Mouse (Mus musculus) kidney, postnatal 36 days (tissue): ENCODE data around the gene Slc12a9.

Experiments
- DNase-seq, 2 experiments: peaks; one replicate each; pipeline ENCODE4 v3.0.0; 2021 to 2022; ENCODE audit warnings: mixed read lengths in 2 of 2

Slc12a9 gene

DNA sequence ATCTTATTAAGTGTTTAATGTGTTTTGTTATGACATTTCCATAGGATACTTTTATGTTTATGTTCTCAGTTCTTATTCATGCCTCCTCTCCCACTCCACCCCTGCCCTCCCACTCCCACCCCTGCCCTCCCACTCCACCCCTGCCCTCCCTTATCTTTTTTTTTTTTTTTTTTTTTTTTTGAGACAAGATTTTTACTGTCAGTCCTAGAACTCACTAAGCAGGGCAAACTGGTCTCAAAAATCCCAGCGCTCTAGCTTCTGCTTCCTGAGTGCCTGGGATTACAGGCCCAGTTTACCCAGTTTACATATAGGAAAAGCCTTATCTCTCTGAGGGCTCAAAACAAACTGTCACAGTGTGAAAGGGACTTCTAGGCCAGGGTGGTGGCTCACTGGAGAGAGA, 13.0 kb upstream of the Slc12a9 start:
- no peak for DNase-seq

DNA sequence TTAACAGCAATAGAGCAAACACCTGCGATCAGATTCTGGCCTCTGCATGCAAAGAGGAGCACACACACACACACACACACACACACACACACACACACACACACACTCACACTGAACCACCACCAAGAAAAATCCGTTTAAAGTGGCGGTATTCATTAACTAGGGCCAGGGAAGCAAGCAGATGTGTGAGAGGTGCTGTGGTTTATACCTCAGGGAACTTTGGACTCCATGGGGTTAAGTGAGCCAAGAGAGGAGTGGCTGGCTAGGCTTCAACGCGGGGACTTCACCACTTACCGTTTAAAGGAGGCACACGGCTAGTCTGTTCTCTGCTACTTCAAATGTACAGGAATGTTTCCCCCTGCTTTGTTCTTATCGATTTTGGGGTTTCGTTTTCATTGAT, 12.4 kb upstream of the Slc12a9 start:
- DNase-seq: peak; percentile 77 to 90

DNA sequence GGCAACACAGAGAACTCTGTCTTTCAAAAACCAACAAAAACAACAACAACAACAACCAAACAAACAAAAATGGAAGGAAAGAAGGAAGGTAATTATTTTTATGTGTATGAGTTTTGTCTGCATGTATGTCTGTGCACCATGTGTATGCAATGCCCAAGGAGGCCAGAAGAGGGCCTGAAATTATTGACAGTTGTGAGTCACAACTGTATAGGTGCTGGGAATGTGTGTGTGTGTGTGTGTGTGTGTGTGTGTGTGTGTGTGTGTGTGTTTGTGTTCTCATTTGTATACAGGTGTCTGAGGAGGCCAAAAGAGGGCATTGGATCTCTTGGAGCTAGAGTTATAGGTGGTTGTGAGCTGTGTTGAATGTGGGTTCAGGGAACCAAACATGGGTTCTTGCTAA, 10.5 kb upstream of the Slc12a9 start:
- no peak for DNase-seq

DNA sequence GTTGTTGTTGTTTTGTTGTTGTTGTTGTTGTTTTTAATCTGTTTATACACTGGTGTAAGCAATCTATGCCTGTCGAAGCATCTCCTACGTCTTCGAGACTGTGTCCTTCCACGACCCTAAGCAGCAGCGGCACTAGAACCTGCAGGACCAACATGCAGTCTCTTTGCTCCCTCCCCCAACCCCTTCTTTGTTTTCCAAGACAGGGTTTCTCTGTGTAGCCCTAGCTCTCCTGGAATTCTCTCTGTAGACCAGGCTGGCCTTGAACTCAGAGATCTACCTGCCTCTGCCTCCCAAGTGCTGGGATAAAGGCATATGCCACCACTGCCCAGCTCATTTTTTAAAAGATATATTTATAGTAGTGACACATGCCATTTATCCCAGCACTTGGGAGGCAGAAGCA, 10.0 kb upstream of the Slc12a9 start:
- DNase-seq: no peak

DNA sequence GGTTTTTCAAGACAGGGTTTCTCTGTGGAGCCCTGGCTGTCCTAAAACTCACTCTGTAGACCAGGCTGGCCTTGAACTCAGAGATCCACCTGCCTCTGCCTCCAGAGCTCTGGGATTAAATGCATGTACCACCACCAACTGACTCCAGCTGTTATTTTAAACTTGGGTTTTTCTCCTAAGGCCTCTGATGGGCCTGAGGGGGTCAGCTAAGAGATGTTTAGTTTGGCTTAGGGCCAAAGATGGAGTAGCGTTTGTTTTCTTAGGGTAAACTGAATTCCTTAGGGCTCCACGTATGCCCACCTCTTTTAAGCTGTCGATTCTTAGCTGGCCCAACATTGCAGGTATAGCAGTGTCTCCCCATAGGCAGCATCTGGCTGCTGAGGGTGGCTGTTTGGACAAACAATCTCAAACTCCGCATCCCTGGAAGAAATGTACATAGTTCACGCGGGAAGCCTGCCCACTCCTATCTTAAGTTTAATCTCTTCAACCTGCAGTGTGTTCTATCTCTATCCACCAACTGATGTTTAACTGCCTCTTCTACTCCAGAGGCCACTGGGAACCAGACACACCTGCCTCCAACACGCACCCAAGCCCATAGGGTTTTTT, 9.1 kb upstream of the Slc12a9 start:
- DNase-seq: no peak

DNA sequence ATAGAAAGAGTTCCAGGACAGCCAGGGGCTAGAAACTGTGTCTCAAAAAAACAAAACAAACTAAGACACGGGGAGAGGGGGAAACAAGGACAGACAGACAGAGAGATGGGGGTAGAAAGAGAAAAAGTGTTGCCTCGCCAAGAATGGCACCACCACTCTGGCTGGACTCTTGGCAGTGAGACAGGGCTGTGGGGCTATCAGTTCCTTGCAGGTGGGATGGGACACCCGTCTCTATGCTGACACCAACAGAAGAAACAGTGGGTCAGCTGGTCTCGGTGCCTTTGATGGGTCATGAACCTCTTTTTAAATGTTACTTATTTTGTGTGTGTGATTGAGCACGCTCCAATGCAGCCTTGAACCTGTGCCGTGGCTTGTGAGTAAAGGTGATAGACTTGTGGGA, 6.8 kb upstream of the Slc12a9 start:
- DNase-seq: no peak

DNA sequence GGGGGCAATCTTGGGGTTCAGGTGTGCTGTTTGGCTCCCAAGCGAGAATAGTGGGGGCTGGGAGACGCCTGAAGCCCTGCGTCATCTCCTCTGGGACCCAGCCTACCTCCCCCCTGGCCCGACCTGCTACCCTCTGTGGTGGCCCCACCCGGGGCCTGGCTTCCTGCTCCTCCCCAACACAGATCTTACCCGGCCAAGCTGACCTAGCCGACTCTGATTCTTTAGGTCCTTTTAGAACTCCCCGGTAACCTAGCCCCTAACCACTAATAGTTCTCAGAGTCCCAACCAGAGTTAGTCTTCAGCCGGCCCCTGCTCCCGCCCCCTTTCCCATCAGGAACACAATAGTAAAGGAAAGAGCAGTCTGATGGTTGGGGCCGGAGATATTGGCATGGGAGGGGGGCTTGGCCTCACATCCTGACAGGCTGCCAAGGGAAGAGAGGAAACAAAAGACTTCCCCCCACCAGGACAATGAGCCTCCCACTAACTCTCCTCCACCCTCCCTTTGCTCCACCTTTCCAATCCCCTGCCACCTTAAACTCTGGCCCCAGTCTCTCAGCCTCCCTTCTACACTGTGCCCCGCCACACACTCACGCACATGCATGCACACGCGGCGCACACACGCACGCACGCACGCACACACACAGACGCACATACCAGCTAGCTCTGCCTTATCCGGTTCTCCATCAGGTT, 6.0 kb upstream of the Slc12a9 start:
- DNase-seq: peak; percentile 76 to 82

DNA sequence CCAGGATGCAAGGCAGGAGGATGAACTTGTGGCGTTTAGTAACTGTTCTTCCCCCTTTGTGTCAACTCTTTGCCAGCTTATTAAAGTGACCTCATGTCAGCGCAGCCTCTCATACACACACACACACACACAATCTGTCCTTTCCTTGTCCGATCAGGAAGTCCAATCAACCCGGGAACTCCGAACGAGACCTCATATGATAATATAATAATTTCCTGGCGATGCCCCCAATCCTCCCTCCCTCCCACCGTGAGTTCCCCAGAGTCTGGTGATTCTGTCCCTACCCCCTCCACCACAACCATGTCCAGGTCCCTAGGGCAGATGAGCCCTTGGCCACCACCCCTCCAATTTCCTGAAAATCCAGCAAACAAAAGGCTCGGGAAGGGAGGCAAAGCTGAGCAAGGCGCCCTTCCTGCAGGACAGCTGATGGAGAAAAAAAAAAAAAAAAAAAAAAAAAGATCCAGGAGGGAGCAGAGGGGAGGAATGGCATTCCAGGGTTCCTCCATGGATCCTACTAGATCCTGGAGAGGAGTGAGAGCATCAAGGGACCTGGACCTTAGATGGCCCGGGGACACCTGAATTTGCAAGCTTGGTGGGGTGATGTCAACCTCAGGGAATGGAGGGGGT, 5.4 kb upstream of the Slc12a9 start:
- peak; percentile 76 to 79 for DNase-seq

DNA sequence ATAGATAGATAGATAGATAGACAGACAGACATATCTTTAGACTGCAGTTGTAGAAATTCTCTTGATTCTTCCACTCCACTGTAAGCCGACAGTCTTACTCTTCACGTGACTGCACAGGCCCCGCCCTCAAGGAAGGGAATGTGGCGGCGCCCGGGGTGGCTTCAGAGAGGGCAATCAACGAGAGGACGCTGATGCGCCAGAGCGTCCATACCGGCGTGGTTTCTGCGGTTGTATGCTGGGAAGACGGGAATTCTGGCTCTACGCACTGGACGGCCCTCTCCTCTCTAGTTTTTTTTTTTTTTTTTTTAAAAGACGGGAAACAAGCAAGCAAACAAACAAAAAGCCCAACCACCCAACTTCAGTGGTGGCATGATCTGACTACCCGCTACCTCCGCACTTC, 4.9 kb upstream of the Slc12a9 start:
- peak; percentile 96 to 97 for DNase-seq

DNA sequence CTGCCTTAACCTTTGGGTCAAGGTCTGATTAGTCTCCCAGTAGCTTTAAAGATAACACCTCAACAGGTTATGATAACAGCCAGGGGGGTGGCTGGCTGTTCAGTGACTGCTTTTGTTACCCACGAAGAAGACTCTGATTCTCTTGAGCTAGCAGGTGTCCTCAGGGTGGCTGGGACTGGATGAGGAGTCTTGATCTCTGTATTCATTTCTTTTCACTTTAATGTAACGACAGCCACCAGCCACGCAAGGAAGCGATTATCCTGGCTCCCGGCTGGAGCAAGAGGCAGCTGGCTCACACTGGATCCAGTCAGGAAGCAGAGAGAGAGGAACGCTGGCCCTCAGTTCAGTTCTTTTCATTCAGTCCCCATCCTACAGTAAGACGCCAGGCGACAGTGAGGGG, 3.8 kb upstream of the Slc12a9 start:
- DNase-seq: peak in 1 of 2 experiments; percentile 31

DNA sequence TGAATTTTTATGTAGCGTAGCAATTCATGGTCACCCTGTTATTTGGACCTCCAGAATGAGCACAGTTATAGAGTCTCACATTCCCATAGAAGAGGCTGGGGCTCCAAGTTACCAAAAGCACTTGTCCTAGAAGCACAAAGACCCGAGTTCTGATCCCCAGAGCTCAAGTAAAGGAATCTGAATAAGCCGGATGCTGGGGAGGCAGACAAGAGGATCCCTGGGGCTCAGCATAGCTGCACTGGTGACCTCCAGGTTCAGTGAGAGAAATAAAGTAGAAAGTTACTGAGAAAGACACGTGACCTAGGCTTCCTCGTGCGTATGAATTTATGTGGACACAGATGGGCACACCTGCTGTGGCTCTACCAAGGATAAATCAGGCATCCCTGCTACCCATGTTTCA, 1.7 kb upstream of the Slc12a9 start:
- DNase-seq: no peak

DNA sequence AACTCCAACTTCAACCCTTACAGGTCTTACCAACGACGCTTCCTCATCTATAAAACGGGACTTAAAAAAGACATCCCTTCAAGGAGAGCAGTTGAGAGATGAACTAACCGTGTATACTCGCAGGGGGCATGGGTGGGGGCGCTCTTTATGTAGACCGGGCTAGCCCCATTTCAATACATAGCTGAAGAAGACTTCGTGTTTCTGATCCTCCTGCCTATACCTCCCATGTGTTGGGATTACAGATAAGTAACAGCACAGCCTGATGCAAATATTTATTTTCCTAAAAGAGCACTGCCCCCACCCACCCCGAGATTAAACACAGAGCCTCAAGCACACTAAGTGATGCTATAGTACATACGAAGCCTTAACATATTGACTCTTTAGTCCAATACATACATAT, 920 bp upstream of the Slc12a9 start:
- DNase-seq: no peak

DNA sequence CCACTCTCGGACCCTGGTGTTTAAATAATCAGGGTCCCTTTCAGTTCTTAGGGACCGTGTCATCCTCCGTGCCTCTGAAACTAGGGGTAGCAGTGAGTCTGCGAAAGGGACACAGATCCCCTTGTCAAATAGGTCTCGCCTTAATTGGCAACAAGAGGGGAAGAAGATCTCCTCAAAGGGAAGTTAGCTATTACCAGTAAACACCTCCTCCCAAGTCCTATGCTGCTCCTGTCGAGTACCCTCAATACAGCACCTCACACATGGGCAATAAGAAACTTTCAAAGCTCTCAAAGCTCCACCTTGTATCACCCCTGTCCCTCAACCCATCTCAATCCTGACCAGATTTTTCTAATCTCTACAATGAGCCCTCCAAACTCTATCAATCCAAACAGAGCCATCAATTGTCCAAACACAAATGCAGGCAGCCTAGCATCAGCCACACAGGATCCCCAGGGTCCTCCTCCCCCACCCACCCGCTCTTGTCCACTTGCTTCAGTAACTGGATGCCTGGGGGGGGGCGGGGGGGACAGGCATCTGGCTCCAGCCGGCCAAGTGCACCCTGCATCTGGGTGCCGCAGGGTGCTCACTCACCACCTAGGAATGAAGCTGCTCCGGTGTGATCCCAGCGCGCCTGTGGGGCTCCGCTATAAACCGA, 413 bp downstream of the Slc12a9 start:
- DNase-seq: no peak

DNA sequence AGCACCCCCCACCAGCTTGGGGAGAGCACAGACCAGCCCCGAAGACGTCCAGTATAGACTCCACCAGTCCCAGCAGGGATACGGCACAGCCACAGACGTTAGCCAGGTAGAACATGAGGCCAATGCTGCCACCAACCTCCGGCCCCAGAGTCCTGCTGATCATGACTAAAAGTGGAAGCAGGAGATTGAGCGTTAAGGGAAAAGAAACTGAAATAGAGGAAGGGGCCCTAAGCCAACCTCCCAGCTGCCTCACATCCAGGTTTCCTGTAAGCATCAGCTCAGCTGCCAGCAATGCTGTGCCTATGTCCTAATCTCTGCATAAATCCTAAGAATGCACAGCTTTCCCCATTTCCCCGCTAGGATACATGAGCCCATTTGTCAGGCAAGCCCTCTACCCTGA, 2.5 kb downstream of the Slc12a9 start:
- DNase-seq: no peak

DNA sequence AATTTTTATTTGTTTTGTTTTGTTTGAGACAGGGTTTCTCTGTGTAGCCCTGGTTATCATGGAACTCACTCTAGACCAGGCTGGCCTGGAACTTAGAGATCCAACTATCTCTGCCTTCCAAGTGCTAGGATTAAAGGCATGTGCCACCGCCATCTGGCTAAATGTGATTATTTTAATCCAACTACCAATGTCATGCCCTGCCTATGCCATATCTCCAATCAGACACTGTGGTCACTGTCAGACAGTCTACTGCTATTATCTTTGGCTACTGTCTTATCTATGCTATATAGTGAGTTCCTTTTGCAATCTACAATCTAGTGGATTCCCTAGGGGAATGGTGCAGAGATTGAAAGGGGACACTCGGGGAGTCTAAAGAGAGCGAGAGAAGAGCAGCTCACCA, 12.4 kb downstream of the Slc12a9 start:
- no peak for DNase-seq

DNA sequence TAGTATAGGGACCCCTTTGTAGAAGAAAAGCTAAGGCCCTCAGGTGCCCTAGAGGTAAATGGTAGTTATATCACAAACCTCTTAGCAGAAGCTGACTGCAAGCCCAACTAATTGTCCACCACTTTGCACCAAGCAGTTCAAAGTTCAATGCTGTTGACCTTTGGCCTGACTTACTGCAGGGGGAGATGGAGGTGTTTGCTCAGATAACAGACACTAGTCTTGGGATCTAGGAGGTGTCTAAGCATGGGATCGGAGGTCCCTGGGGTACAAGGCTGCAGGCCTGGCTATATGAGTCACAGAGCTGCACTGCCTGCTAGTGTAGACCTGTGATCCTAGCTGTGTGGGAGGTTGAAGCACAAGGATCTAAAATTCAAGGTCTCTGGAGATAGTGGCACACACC, 14.8 kb downstream of the Slc12a9 start:
- DNase-seq: peak; percentile 72 to 74

DNA sequence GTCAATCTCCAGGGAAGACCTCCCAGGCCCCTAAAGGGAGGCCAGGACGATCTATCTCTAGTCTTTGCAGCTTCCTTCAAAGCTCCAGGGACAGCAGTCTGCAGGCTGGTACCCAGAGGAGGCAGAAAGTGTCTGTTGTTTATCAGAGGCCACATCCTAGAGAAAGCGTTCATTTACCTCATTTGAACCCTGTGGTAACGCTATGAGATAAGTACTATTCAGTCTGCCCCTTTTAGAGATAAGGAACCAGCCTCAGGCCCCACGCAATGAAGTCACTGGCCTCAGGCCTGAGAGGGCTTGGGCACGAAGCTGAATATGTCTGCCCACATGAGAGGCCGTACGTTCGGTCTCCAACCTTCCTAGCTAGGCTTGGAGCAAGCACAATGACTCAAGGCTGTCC, 16.0 kb downstream of the Slc12a9 start:
- no peak for DNase-seq

DNA sequence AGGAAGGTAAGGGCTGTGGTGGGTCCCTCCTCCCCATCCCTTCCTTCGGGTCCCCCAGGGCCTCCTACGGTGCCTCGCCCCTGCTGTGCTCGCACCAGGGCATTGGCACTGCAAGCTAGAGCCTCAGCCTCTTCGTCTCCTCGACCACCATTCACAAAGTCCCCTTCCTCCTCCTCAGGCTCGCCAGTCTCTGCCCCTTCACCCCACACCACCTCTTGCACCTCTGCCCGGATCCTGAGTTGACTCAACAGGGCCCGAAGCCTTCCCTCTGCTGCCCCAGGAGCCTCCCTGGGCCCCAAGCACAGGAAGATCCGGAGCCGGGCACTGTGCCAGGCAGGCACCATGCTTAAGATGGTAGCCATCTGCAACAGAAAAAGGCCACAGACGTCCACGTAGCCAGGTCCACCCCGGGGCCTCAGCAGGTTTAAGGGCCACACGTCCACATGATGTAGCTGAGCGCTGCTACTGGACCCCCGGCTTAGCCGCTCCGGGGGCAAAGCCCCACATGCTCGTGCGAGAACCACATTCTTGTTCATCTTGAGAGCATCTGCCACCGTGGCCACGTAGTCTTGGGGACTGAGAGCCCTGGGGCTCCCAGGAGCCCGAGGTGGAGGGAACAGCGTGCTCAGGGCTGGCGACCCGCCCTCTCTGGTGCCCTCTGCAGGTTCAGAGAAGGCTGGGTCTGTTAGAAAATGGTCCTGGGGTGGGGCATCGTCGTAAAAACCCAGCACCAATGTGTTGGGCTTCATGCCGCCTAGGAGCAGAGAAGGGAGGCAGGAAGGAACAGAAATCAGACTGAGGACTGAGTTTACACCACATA, 18.1 kb downstream of the Slc12a9 start:
- DNase-seq: peak in 1 of 2 experiments; percentile 68

DNA sequence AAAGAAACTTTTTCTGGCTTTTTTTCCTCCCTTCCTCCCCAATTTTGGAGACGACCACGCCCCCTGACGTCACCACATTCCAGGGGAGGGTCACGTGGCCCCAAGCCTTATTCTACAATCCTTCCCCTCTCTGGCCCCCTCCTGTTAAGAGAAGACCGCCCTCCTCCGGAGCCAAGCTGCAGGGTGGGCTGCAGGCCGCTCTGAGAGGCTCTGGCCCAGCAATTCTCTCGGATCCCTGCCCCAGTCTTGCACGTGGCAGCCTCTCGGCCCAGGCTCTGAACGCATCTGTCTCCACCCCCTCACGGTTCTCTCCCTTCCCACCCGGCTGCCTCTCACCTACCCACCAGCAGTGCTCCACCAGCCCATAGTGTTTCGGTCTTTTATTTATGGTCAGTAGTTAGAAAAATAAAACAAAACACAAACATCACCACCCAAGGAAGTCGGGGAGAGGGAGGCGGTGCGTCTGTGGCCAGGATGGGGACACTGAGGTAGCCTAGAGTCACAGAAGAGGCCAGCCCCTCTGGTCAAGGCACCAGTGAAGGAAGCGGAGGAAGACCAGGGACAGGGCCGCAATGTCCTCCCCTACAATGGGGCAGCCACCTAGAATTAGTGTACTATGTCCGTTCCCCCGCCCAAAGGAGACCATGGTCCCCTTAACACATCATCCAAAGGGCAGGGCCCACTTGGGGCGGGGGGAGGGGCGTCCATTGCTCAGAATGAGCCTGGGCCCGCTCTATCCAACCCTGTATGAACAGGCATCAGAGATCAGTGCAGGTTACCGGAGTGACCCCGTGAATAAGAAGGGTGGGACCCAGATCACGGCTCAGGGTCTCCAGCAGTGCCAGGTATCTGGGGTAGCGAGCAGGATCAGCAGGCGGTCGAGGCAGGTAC, 19.0 kb downstream of the Slc12a9 start, which contains the start of gene Trip6:
Trip6 (minus strand) TSS at position 212 of the 891 bp plus-strand sequence.
- peak; percentile 88 to 94 for DNase-seq

DNA sequence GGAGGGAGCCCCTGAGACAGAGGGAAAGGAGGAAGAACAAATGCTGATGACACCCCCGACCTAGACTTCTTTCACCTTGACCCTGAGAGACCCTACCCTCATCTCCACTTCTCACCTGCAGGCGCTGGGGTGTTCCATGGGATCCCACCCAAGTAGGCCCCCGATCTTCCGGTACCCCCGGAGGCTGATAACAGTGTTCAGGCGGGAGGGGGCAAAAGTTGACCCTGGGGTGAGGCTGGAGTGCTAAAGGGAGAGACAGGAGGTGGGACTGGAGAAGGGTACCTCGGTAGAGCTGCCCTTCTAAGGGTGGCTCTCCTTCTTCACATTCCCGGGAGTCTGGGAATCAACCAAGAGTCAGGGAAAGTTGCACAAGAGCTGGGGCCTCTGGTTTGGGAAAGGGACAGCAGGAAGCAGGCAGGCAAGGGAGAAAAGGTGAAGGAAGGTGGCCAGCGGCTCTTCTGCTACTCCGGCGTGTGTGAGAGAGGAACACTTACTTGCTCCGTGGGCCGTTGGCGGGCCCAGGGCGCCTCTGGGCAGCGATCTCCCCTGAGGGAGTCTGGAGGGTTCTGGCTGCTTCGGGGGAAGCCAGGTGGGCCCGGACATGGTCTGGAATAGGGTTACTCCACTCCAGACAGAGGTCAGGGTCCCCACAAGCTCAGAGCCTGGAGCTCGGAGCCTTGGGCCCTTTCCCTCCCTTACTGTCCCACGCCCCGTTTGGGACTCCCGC, 19.8 kb downstream of the Slc12a9 start:
- DNase-seq: no peak

DNA sequence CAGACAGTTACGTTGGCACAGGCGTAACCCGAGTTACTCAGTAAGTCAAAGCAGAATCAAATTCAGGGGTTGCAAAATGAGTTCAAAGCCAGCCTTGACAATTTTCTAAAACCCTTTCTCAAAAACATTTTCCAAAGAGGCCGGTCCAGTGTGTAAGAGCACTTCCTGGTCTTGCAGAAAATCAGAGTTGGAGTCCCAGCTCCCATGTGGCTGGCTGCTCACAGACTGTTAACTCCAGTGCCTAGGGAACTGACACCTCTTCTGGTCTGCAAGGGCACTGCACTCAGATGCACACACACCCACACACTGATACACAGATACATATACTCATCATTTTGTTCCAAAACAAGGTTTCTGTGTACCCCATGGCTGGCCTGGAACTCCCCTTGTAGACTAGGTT, 25.0 kb downstream of the Slc12a9 start:
- no peak for DNase-seq
